Comparison of ENCODE assay signal across 1 mouse cellular context in the genomic region with DNA sequence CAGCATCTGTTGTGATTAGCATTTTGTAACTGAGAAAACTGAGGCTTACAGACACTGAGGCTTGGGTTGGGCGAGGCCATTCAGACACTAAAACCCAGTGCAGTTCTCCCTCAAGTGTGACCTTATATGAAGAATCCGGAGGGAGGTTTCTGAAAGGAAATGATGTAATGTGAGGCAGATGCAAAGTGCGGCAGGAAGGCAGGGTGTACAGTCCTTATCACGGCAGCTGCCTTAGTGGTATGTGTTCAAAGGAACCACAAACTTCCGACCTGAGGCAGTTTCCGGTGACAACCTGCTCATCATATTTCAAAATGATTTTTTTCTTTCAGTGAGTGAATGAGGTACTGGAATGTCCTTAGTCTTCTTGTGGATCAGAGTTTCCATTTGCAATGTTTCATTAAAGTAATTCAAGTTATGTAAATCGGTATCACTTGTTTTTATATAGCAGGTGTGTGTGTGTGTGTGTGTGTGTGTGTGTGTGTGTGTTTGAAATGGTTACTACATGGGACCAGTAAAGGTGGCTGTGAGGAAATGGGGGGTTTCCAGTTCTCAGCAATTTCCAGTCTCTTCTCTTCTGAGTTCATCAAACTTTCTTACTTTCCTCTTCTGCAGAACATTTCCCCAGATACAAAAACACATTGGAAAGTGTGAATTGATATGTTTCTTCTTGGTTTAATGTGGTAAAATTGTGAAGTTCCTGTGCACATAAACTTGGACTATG.
TF ChIP-seq lines count a peak whose summit lies in the region.

No protein-coding gene starts in this region.

TF ChIP-seq in CH12.LX, 34 proteins besides CTCF, POLR2A, EP300 and RAD21 (continued from another document):
- TF ChIP-seq BHLHE40 (IDR thresholded peaks at IDR 0.05; ENCODE audit: low read depth, low read length) = peak; percentile 97
- peak; percentile 76 for TF ChIP-seq RCOR1 (conservative IDR thresholded peaks at IDR 0.05; ENCODE audit: low read depth, low read length)
- TF ChIP-seq ZMIZ1 (IDR thresholded peaks at IDR 0.05; ENCODE audit: low read depth, low read length) = peak; percentile 68
- no peak for TF ChIP-seq ZC3H11A (IDR thresholded peaks at IDR 0.05; ENCODE audit: low read depth, low read length)
- no peak for TF ChIP-seq MYC (IDR thresholded peaks at IDR 0.05; ENCODE audit: low read depth, low read length)
- peak; percentile 60; the same call in 1 of the 2 replicates for TF ChIP-seq NELFE (IDR thresholded peaks at IDR 0.05; ENCODE audit: low read depth, low read length)
- TF ChIP-seq SMC3 (IDR thresholded peaks at IDR 0.05; ENCODE audit: low read depth, low read length) = no peak
- peak; percentile 76 for TF ChIP-seq CHD2 (IDR thresholded peaks at IDR 0.05; ENCODE audit: low read length)
- no peak for TF ChIP-seq USF1 (IDR thresholded peaks at IDR 0.05; ENCODE audit: low read depth, low read length)
- peak; percentile 74; the same call in 1 of the 2 replicates for TF ChIP-seq MXI1 (IDR thresholded peaks at IDR 0.05; ENCODE audit: low read depth, low read length)
- TF ChIP-seq PAX5 (IDR thresholded peaks at IDR 0.05; ENCODE audit: low read length) = no peak
- peak; percentile 97 for TF ChIP-seq TCF12 (IDR thresholded peaks at IDR 0.05; ENCODE audit: low read depth, low read length)
- TF ChIP-seq USF2 (conservative IDR thresholded peaks at IDR 0.05; ENCODE audit: low read depth, low read length) = no peak
- TF ChIP-seq POLR2AphosphoS2 (IDR thresholded peaks at IDR 0.05; ENCODE audit: low read depth, low read length) = peak; percentile 83; the same call in 1 of the 2 replicates
- no peak for TF ChIP-seq ZKSCAN1 (IDR thresholded peaks at IDR 0.05; ENCODE audit: borderline replicate concordance, low read depth, low read length)
- peak; percentile 93 for TF ChIP-seq JUN (IDR thresholded peaks at IDR 0.05; ENCODE audit: insufficient read depth, low read depth, low read length)
- TF ChIP-seq ETS1 (conservative IDR thresholded peaks at IDR 0.05; ENCODE audit: low read depth, low read length) = peak; percentile 98
- TF ChIP-seq CHD1 (IDR thresholded peaks at IDR 0.05; ENCODE audit: low read depth, low read length) = no peak
- TF ChIP-seq NRF1 (IDR thresholded peaks at IDR 0.05; ENCODE audit: low read depth, low read length) = no peak
- no peak for TF ChIP-seq E2F4 (IDR thresholded peaks at IDR 0.05; ENCODE audit: insufficient replicate concordance, low read depth, low read length)
- TF ChIP-seq ZNF384 (IDR thresholded peaks at IDR 0.05; ENCODE audit: low read depth, low read length) = peak; percentile 90
- peak; percentile 82 for TF ChIP-seq MAX (IDR thresholded peaks at IDR 0.05; ENCODE audit: low read length)
- TF ChIP-seq MEF2A (IDR thresholded peaks at IDR 0.05; ENCODE audit: borderline replicate concordance, low read depth, low read length) = peak; percentile 88
- TF ChIP-seq TBP (conservative IDR thresholded peaks at IDR 0.05; ENCODE audit: low read depth, low read length) = peak; percentile 96
- TF ChIP-seq JUND (conservative IDR thresholded peaks at IDR 0.05; ENCODE audit: low read depth, low read length) = peak; percentile 92
- peak; percentile 82 for TF ChIP-seq IRF4 (IDR thresholded peaks at IDR 0.05; ENCODE audit: low read depth, low read length)
